Mouse (Mus musculus): ENCODE measurements around the gene Gabrp.

Gene Gabrp

GRCm38 (mm10) chr11:33533577-33533976 is 45.2 kb downstream of the Gabrp start:
- DNase-seq (ENCODE audit: low read depth in 1 of 2, low spot score in 2 of 2): no peak

GRCm38 (mm10) chr11:33529576-33529975 is 49.2 kb downstream of the Gabrp start:
- DNase-seq (ENCODE audit: low read depth in 1 of 2, low spot score in 2 of 2): no peak

DNA sequence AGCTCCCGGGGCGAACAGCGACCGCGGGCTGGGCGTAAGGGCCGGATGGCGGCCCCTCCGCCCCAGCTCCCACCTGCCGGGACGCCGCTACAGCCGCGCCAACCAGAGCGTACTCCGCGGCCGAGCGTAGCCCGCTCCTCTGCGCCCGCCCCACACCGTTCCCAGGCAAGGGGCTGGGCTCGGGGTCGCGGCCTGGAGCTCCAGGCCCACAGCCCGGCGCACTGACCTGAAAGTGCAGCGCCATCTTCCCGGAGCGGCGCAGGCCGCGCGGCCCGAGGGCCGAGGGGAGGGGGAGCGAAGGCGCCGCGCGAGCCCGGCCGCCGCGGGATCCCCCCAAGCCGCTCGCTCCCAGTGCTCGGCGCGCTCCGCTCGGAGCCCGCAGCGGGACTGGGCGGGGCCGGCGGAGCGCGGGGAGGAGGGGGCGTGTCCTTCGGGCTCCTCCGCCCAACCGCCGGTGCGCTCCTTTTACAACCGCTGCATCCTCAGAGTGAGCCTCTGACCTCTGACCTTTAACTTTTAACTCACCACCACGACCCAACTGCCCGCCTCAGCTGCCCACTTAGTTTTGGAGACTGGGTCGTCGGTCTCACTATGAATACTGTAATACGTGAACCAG is 65.3 kb downstream of the Gabrp start, which contains the start of gene Ranbp17:
Gene Ranbp17 (minus strand): TSS at position 371 of the 616 bp plus-strand sequence.
- DNase-seq (ENCODE audit: low read depth in 1 of 2, low spot score in 2 of 2): no peak

DNA sequence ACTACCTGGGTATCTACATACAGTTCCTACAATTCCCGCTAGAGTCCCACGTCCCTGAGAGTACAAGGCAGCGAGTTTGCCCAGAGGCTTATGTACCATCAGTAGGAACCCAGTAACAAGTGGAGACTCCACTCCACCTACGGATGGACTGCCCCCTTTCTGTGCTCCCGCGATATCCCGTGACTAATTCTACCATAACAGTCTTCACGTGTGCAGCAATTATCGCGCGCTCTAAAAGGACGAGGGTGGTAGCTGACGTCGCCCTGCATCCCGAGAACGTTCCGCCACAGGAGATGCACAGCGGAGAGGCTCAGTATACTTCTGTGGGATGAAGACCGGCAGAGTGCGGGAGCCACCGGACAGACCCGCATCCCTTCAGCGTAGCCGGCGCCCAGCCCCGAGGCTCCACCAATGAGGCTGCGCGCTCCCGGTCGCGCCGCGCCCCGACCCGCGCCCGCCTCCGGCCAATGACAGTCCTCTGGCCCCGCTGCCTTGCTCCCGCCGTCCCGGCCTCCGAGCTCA is 65.8 kb downstream of the Gabrp start:
- DNase-seq (ENCODE audit: low read depth in 1 of 2, low spot score in 2 of 2): no peak

DNA sequence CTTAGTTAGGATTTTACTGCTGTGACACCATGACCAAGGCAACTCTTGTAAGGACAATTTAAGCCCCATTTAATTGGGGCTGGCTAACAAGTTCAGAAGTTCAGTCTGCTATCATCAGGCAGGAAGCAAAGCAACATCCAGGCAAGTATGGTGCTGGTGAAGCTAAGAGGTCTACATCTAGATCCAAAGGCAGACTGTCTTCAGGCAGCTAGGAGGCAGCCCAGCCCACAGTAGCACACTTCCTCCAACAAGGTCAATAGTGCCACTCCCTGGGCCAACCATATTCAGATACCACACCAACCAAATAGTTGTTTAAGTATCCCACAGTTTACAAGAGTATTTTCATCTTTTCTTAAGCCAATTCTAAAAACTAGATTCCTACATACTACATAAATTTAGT is 69.4 kb downstream of the Gabrp start:
- no peak for DNase-seq (ENCODE audit: low read depth in 1 of 2, low spot score in 2 of 2)
